Mouse (Mus musculus): ENCODE measurements around the gene Gm20807. TPM values are rescaled to one million over a fixed set of nuclear protein-coding genes. Genes with fewer than 3 reads are reported as not detected.

Gm20807 gene
- not detected for polyA plus RNA-seq (2017; shearing (Covaris generic))

DNA sequence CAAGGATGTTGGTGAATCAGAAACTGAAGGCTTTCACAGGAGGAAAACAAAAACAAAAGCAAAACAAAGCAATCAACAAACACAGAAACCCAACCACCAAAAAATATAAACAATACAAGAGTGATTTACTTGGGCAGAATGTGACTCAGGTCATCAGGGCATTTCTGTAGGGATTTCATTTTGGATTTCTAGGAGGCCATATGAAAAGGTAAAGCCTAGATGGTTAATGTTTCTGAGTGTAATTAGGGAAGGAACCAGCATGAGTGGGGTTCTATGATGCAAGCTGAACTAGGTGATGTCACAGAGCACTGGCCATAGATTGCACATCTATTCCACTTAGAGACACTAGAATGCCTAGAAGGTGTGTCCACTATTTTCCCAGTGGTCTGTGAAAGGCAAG, at the start of gene Gm20807:
Gm20807 (plus strand) TSS at position 301 of the 400 bp plus-strand sequence.

Other genes starting within 250 kb of the Gm20807 start
- gene Gm21891, start 90.6 kb downstream of the Gm20807 start, polyA plus RNA-seq (2017; shearing (Covaris generic)), result not detected
- gene Gm21425, start 119.1 kb downstream of the Gm20807 start, polyA plus RNA-seq (2017; shearing (Covaris generic)), result not detected
- not detected for gene Gm21828, start 181.0 kb downstream of the Gm20807 start, polyA plus RNA-seq (2017; shearing (Covaris generic))
- not detected for gene Gm21440, start 209.5 kb downstream of the Gm20807 start, polyA plus RNA-seq (2017; shearing (Covaris generic))
- not detected for gene Gm21454, start 209.6 kb downstream of the Gm20807 start, polyA plus RNA-seq (2017; shearing (Covaris generic))